Mouse (Mus musculus): ENCODE measurements around the gene Zcchc24. TPM values are rescaled to one million over a fixed set of nuclear protein-coding genes. Genes with fewer than 3 reads are reported as not detected.

Gene Zcchc24
- polyA plus RNA-seq, 2 experiments: 5.7 TPM

DNA sequence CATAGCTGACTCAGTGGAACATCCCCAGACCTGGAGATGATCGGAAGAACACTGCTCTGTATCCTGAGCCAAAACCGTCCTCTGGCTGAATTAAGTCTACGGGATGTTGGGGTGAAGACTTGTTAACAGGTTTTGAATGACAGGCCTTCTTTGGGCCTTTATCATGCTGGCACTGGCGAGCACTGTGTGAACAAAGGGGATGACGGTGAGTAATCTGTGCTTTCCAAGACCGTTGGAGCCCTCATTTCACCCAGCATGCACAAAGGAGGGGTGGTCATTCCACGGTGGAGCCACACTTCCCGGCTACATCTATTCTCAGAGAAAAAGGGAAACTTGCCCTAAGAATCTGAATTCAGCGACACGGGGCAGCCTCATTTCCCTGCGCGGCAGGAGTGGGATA, 3.7 kb downstream of the Zcchc24 start:
- H3K4me2 ChIP-seq (ENCODE audit: low read depth): no peak overlapping the region
- H3K9ac ChIP-seq (replicated peaks): no peak overlapping the region
- H3K4me3 ChIP-seq (ENCODE audit: insufficient read depth in 1 of 2, low read depth in 2 of 2, low read length in 2 of 2): no peak overlapping the region
- H3K36me3 ChIP-seq (replicated peaks; ENCODE audit: control insufficient read depth, insufficient read depth, low read depth): no peaks in the 10 kb centered on the region
- no peak overlapping the region for H3K27ac ChIP-seq
- ATAC-seq (ENCODE audit: insufficient read depth) (no peak), DNase-seq (ENCODE audit: low read depth in 3 of 3, low spot score in 3 of 3) (no peak)
- H3K27me3 ChIP-seq (ENCODE audit: control insufficient read depth, insufficient read depth, low read length): peaks cover 6% of the 10 kb centered on the region; the same call in 1 of the 2 replicates
- TF ChIP-seq EP300 (IDR thresholded peaks at IDR 0.05; ENCODE audit: low read depth) (no peak), CTCF (IDR thresholded peaks at IDR 0.05; ENCODE audit: low read depth) (no peak)
- 71% methylated on average over 12 of the region's 12 CpGs for WGBS (ENCODE audit: insufficient replicate concordance)
- H3K9me3 ChIP-seq (ENCODE audit: control insufficient read depth, low read length): no peaks in the 10 kb centered on the region
- peaks cover 0 to 8% of the 10 kb centered on the region in 2 experiments; a peak in 2 of 4 replicates for H3K4me1 ChIP-seq (replicated peaks; ENCODE audit: control insufficient read depth in 2 of 2, insufficient read depth in 2 of 2, low read length in 1 of 2)

DNA sequence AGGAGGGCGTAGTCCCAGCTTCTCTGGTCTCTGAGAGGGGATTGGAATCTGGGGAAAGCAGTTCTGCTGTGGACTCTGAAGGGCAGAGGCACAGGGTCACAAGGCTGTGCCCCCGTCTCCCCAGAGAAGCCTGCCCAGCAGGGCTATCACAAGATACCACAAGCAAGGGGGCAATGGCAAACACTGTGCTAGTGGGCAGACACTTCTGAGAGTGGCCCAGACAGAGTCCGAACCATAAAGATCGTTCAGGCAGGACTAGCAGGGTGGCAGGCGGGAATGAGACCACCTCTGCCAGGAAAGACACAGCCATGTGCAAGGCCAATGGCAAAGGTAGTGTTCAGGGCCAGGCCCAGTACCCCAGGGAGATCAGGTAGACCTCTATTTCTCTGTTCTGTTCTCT, 7.7 kb downstream of the Zcchc24 start:
- Histone ChIP-seq H3K4me2 (ENCODE audit: low read depth) (no peak overlapping the region), H3K9me3 (ENCODE audit: control insufficient read depth, low read length) (no peaks in the 10 kb centered on the region), H3K4me3 (ENCODE audit: insufficient read depth in 1 of 2, low read depth in 2 of 2, low read length in 2 of 2) (no peak overlapping the region), H3K36me3 (replicated peaks; ENCODE audit: control insufficient read depth, insufficient read depth, low read depth) (no peaks in the 10 kb centered on the region), H3K9ac (replicated peaks) (no peak overlapping the region), H3K27ac (no peak overlapping the region), H3K4me1 (replicated peaks; ENCODE audit: control insufficient read depth in 2 of 2, insufficient read depth in 2 of 2, low read length in 1 of 2) (no peaks in the 10 kb centered on the region), H3K27me3 (ENCODE audit: control insufficient read depth, insufficient read depth, low read length) (no peaks in the 10 kb centered on the region; the same call in 1 of the 2 replicates)
- DNase-seq (ENCODE audit: low read depth in 3 of 3, low spot score in 3 of 3) (no peak), ATAC-seq (ENCODE audit: insufficient read depth) (no peak)
- 52% methylated on average over 5 of the region's 5 CpGs for WGBS (ENCODE audit: insufficient replicate concordance)
- TF ChIP-seq EP300 (IDR thresholded peaks at IDR 0.05; ENCODE audit: low read depth): no peak
- TF ChIP-seq CTCF (IDR thresholded peaks at IDR 0.05; ENCODE audit: low read depth): no peak

GRCm38 (mm10) chr14:25759981-25760537, 8.8 kb downstream of the Zcchc24 start:
- Histone ChIP-seq H3K9me3 (ENCODE audit: control insufficient read depth, low read length) (no peaks in the 10 kb centered on the region), H3K4me2 (ENCODE audit: low read depth) (no peak overlapping the region), H3K4me3 (ENCODE audit: insufficient read depth in 1 of 2, low read depth in 2 of 2, low read length in 2 of 2) (no peak overlapping the region), H3K36me3 (replicated peaks; ENCODE audit: control insufficient read depth, insufficient read depth, low read depth) (no peaks in the 10 kb centered on the region), H3K9ac (replicated peaks) (no peak overlapping the region), H3K27ac (no peak overlapping the region), H3K27me3 (ENCODE audit: control insufficient read depth, insufficient read depth, low read length) (no peaks in the 10 kb centered on the region; the same call in 1 of the 2 replicates), H3K4me1 (replicated peaks; ENCODE audit: control insufficient read depth in 2 of 2, insufficient read depth in 2 of 2, low read length in 1 of 2) (no peaks in the 10 kb centered on the region)
- DNase-seq (ENCODE audit: low read depth in 3 of 3, low spot score in 3 of 3) (no peak), ATAC-seq (ENCODE audit: insufficient read depth) (no peak)
- TF ChIP-seq CTCF (IDR thresholded peaks at IDR 0.05; ENCODE audit: low read depth) (no peak), EP300 (IDR thresholded peaks at IDR 0.05; ENCODE audit: low read depth) (no peak)
- 32% methylated on average over 8 of the region's 8 CpGs for WGBS (ENCODE audit: insufficient replicate concordance)

DNA sequence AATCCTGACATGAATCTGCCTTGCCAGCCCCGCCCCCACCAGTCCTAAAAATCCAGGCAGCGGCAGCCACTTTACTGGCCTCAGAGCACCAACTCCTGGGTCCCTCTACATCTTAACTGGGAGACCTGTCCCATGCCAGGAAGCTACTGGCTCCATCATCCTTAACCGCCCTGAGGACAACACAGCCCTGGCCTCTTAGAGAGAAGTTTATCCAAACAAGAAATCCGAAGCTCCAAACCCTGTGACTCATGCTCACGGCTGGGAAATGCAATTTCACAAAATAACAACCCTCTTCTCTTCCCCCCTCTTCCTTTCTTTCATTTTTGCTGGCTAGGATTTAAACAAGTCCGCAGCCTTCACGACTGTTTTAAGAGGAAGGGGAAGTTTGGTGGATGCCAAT, 9.3 kb downstream of the Zcchc24 start:
- no peak for TF ChIP-seq EP300 (IDR thresholded peaks at IDR 0.05; ENCODE audit: low read depth)
- no peak for TF ChIP-seq CTCF (IDR thresholded peaks at IDR 0.05; ENCODE audit: low read depth)

GRCm38 (mm10) chr14:25757917-25758316, 10.9 kb downstream of the Zcchc24 start:
- no peaks in the 10 kb centered on the region for H3K9me3 ChIP-seq (ENCODE audit: control insufficient read depth, low read length)
- no peaks in the 10 kb centered on the region for H3K4me1 ChIP-seq (replicated peaks; ENCODE audit: control insufficient read depth in 2 of 2, insufficient read depth in 2 of 2, low read length in 1 of 2)
- H3K9ac ChIP-seq (replicated peaks): no peak overlapping the region
- ATAC-seq (ENCODE audit: insufficient read depth): no peak
- no peaks in the 10 kb centered on the region; the same call in 1 of the 2 replicates for H3K27me3 ChIP-seq (ENCODE audit: control insufficient read depth, insufficient read depth, low read length)
- WGBS (ENCODE audit: insufficient replicate concordance): 54% methylated on average over 4 of the region's 4 CpGs
- TF ChIP-seq EP300 (IDR thresholded peaks at IDR 0.05; ENCODE audit: low read depth): no peak
- no peak for TF ChIP-seq CTCF (IDR thresholded peaks at IDR 0.05; ENCODE audit: low read depth)
- H3K27ac ChIP-seq: no peak overlapping the region
- H3K36me3 ChIP-seq (replicated peaks; ENCODE audit: control insufficient read depth, insufficient read depth, low read depth): no peaks in the 10 kb centered on the region
- no peak for DNase-seq (ENCODE audit: low read depth in 3 of 3, low spot score in 3 of 3)
- H3K4me3 ChIP-seq (ENCODE audit: insufficient read depth in 1 of 2, low read depth in 2 of 2, low read length in 2 of 2): no peak overlapping the region
- no peak overlapping the region for H3K4me2 ChIP-seq (ENCODE audit: low read depth)

More for the DNA sequence above, 9.3 kb downstream of the Zcchc24 start:
- no peaks in the 10 kb centered on the region; the same call in 1 of the 2 replicates for H3K27me3 ChIP-seq (ENCODE audit: control insufficient read depth, insufficient read depth, low read length)
- no peak overlapping the region for H3K27ac ChIP-seq
- H3K4me1 ChIP-seq (replicated peaks; ENCODE audit: control insufficient read depth in 2 of 2, insufficient read depth in 2 of 2, low read length in 1 of 2): no peaks in the 10 kb centered on the region
- no peak overlapping the region for H3K9ac ChIP-seq (replicated peaks)
- ATAC-seq (ENCODE audit: insufficient read depth): no peak
- DNase-seq (ENCODE audit: low read depth in 3 of 3, low spot score in 3 of 3): no peak
- no peaks in the 10 kb centered on the region for H3K36me3 ChIP-seq (replicated peaks; ENCODE audit: control insufficient read depth, insufficient read depth, low read depth)
- 30% methylated on average over 7 of the region's 7 CpGs for WGBS (ENCODE audit: insufficient replicate concordance)
- H3K4me3 ChIP-seq (ENCODE audit: insufficient read depth in 1 of 2, low read depth in 2 of 2, low read length in 2 of 2): no peak overlapping the region
- no peak overlapping the region for H3K4me2 ChIP-seq (ENCODE audit: low read depth)
- no peaks in the 10 kb centered on the region for H3K9me3 ChIP-seq (ENCODE audit: control insufficient read depth, low read length)
